Mouse (Mus musculus) heart, postnatal 0 days (tissue): Measurements from ENCODE around the gene Alyref. TPM values are rescaled to one million over a fixed set of nuclear protein-coding genes. Genes with fewer than 3 reads are reported as not detected.
A peak's percentile ranks its signal among the peaks of the same experiment; 100 is the strongest.

ENCODE experiments used
- ATAC-seq: fragments of 200-750 bp; cut with Nextera tagmentation; 2 replicates; pipeline ENCODE4 v1.8.0; 2017; ENCODE audit warnings: low read depth, moderate number of reproducible peaks, moderate library complexity; ENCODE audit not compliant: insufficient read depth
- DNase-seq: peaks from one replicate; pipeline ENCODE4 v3.0.0-alpha.2; 2016; ENCODE audit warnings: low spot score
- H3K27ac ChIP-seq: fragments of 300-500 bp; sonication (generic); 2 replicates; pipeline ENCODE4 v1.5.1; 2014; ENCODE audit warnings: low read depth, mild to moderate bottlenecking
- H3K27me3 ChIP-seq: fragments of 300-500 bp; sonication (generic); 2 replicates; pipeline ENCODE4 v1.6.1; 2014; ENCODE audit warnings: low read length, mixed read lengths; ENCODE audit not compliant: control insufficient read depth, insufficient read depth
- H3K36me3 ChIP-seq: fragments of 300-500 bp; sonication (generic); replicated peaks from 2 replicates; pipeline ENCODE4 v1.6.1; 2014; ENCODE audit warnings: low read length, mixed read lengths; ENCODE audit not compliant: control insufficient read depth, insufficient read depth
- H3K4me1 ChIP-seq: fragments of 300-500 bp; sonication (generic); 2 replicates; pipeline ENCODE4 v1.6.1; 2014; ENCODE audit warnings: antibody characterized with exemption; ENCODE audit not compliant: control insufficient read depth, insufficient read depth
- H3K4me2 ChIP-seq: fragments of 300-500 bp; sonication (generic); 2 replicates; pipeline ENCODE4 v1.6.1; 2014; ENCODE audit warnings: low read depth, mild to moderate bottlenecking, low read length, moderate library complexity
- H3K4me3 ChIP-seq: fragments of 300-500 bp; sonication (generic); 2 replicates; pipeline ENCODE4 v1.5.1; 2014; ENCODE audit warnings: low read depth, low read length
- H3K9ac ChIP-seq: fragments of 300-500 bp; sonication (generic); replicated peaks from 2 replicates; pipeline ENCODE4 v1.6.1; 2014; ENCODE audit warnings: low read depth, low read length, mixed read lengths
- H3K9me3 ChIP-seq: fragments of 300-500 bp; sonication (generic); replicated peaks from 2 replicates; pipeline ENCODE4 v1.6.1; 2016; ENCODE audit warnings: low read length; ENCODE audit not compliant: control insufficient read depth
- CTCF ChIP-seq: IDR thresholded peaks from 2 replicates; pipeline ENCODE4 v1.5.1; 2016; ENCODE audit warnings: antibody characterized with exemption, control low read depth, low read depth
- EP300 ChIP-seq: IDR thresholded peaks from 2 replicates; pipeline ENCODE4 v1.6.1; 2016; ENCODE audit warnings: antibody characterized with exemption, low read depth
- WGBS: fragments of 180-500 bp; shearing (Covaris S2); extraction: QIAGEN DNeasy Blood & Tissue Kit; methylation state at CpG from one replicate; pipeline ENCODE4 v1.1.7; 2014; 5-methylcytosine and 5-hydroxymethylcytosine counted together
- polyA plus RNA-seq: library from polyadenylated mRNA; unstranded; fragments of >200 nt; fragmentation: Nextera tagmentation; extraction: Ambion mirVana; gene quantifications from 2 replicates; pipeline ENCODE4 v1.2.1, GENCODE M21; 2015
- total RNA-seq: library from RNA; depleted of rRNA; stranded (reverse); fragments of >200 nt; gene quantifications from 2 replicates; pipeline ENCODE4 v1.2.3, GENCODE M21; 2014; ENCODE audit warnings: low replicate concordance

Alyref gene
- total and polyA plus RNA-seq, 2 experiments from 2014 or later, result 132 to 147 TPM

DNA sequence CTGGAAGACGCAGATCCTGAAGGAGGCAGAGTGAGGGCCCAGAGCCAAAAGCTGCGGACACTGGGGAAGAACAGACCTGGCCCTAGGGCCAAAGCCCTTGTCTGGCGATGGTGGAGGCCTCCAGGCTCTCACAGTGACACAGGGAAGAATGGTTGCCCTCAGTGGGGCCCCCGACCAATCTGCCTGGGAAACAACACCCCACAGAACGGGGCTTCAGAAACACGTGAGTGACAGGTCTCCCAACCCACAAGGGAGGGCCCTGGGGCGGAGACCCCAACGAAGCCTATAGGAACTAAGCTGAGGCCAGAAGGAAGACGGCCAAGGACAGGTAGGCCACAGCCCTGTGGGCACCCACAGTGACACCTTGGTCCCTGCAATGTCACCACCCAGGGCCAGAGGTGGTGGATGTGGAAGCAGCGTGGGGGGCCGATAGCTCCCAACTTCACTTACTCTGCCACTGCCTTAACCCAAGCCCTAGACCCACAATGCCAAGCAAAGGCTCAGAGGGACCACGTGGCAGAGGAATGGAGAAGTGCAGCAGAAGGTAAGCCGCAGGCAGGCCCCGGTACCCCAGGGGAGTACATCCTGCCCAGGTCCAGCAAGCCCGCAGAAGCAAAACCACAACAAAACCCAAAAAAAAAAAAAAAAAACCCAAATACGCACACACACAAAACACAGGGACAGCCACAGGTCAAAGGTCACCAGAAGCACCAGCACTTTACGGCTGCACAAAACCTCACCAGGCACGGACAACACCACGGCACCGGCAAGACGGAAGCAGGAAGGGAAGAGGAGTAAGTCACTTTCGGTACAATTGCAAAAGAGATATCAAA lies 29.5 kb upstream of the Alyref start:
- ATAC-seq (no peak), DNase-seq (no peak)
- Histone ChIP-seq H3K9ac (no peak overlapping the region), H3K27ac (no peak overlapping the region), H3K9me3 (no peaks in the 10 kb centered on the region), H3K4me2 (peak overlapping the region; percentile 0; the same call in 1 of the 2 replicates), H3K4me1 (peaks cover 30% of the 10 kb centered on the region), H3K36me3 (peaks cover 21% of the 10 kb centered on the region), H3K27me3 (no peaks in the 10 kb centered on the region), H3K4me3 (no peak overlapping the region)
- no peak for TF ChIP-seq CTCF
- TF ChIP-seq EP300, result no peak
- WGBS, result 81% methylated on average over 22 of the region's 22 CpGs

DNA sequence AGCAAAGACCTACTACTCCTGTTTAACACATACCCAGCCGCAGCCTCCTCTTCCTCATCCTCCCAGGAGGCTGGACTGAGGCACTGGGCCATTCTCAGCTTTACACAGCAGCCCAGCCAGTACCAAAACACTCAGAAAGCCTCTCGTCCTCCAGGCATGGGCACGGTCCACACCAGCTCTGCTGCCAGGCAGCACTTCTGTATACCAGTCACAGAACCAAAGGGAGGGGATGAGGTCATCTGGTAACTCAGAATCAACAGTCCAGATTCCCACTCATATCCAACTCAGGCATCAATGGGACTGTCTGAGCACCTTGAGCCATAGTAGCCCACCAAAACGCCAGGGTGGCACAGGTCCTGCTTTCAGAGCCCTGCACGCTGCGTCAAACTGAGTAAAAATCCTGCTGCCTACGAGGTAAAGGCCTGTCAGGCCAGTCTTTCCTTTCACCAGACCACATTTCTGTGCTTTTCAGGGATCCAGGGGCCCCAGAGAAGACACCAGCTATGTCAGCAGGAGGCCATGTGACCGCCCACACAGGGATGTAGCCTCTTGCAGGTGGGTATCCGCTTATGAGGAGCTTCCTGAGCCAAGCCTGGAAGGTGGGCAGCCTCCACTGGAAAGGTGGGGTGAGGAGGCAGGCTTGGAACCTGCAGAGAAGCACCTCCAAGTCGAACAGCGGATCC lies 28.8 kb upstream of the Alyref start:
- Histone ChIP-seq H3K36me3 (peaks cover 23% of the 10 kb centered on the region), H3K9ac (no peak overlapping the region), H3K4me2 (no peak overlapping the region), H3K4me3 (no peak overlapping the region), H3K4me1 (peaks cover 24% of the 10 kb centered on the region), H3K27me3 (no peaks in the 10 kb centered on the region), H3K9me3 (no peaks in the 10 kb centered on the region), H3K27ac (no peak overlapping the region)
- ATAC-seq, result no peak
- DNase-seq, result no peak
- TF ChIP-seq EP300, result no peak
- no peak for TF ChIP-seq CTCF
- 85% methylated on average over 11 of the region's 11 CpGs for WGBS

- no peak for ATAC-seq
- peak within 1 kb of the TSS; percentile 72 for H3K9ac ChIP-seq
- H3K9me3 ChIP-seq, result no peaks in the 10 kb centered on the region
These were observed 27.1 kb upstream of the Alyref start, which contains the start of gene Sirt7 for GRCm38 (mm10) chr11:120625152-120625775. TSS of gene Sirt7 (minus strand) at chr11:120625240.

DNA sequence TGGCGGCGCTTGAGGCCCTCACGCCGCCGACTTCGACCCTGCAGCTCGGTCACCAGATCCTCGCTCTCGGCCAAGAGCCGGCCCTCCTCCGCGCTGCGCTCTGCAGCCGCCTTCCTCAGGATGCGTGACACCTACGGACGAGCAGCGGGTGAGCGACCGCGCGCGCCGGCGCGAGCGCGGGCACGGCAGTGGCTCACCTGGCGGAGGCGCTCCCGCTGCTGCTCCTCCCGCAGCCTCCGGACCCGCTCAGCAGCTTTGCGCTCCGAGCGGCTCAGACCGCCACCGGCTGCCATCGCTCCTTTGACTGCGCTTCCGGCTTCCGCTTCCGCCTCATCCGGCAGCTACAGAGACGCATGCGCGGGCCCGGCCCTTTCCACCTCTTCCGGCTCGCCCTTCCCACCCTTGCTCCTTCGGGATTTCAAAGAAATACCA lies 26.5 kb upstream of the Alyref start:
- DNase-seq (peak; percentile 90), ATAC-seq (peak; percentile 89)
- Histone ChIP-seq H3K9ac (peak overlapping the region; percentile 72), H3K27ac (peak overlapping the region; percentile 89), H3K36me3 (peaks cover 44% of the 10 kb centered on the region), H3K4me2 (peak overlapping the region; percentile 96), H3K9me3 (no peaks in the 10 kb centered on the region), H3K27me3 (no peaks in the 10 kb centered on the region), H3K4me1 (peaks cover 8% of the 10 kb centered on the region), H3K4me3 (peak overlapping the region; percentile 95)
- TF ChIP-seq EP300 (no peak), CTCF (no peak)
- WGBS, result under 1% methylated on average over 53 of the region's 53 CpGs

More at GRCm38 (mm10) chr11:120625152-120625775, 27.1 kb upstream of the Alyref start, which contains the start of gene Sirt7:
- TF ChIP-seq EP300 (no peak), CTCF (no peak)
- DNase-seq, result no peak
- H3K4me1 ChIP-seq, result peaks cover 13% of the 10 kb centered on the region
- H3K4me3 ChIP-seq, result peak within 1 kb of the TSS; percentile 95
- H3K4me2 ChIP-seq, result peak within 1 kb of the TSS; percentile 96
- 12% methylated on average over 5 of the region's 5 CpGs for WGBS
- H3K27ac ChIP-seq, result peak within 1 kb of the TSS; percentile 89
- H3K27me3 ChIP-seq, result no peaks in the 10 kb centered on the region
- H3K36me3 ChIP-seq, result peaks cover 39% of the 10 kb centered on the region

- no peaks in the 10 kb centered on the region for H3K27me3 ChIP-seq
- TF ChIP-seq EP300 (no peak), CTCF (peak; percentile 51)
- no peaks in the 10 kb centered on the region for H3K9me3 ChIP-seq
- 12% methylated on average over 29 of the region's 30 CpGs for WGBS
- H3K4me1 ChIP-seq, result peaks cover 4% of the 10 kb centered on the region
- H3K36me3 ChIP-seq, result peaks cover 43% of the 10 kb centered on the region
- ATAC-seq, result peak; percentile 81
- peak overlapping the region; percentile 89 for H3K27ac ChIP-seq
- H3K4me3 ChIP-seq, result peak overlapping the region; percentile 95
- peak overlapping the region; percentile 96 for H3K4me2 ChIP-seq
- DNase-seq, result no peak
- H3K9ac ChIP-seq, result peak overlapping the region; percentile 72
These were observed 26.0 kb upstream of the Alyref start for GRCm38 (mm10) chr11:120623961-120624679.
